Mouse (Mus musculus): ENCODE results near the gene 9230113P08Rik. TPM values are rescaled to one million over a fixed set of nuclear protein-coding genes. Genes with fewer than 3 reads are reported as not detected.
"Not testable (repeated sequence)": the region's sequence is repeated elsewhere in the genome, so short reads cannot be mapped to it uniquely, and the experiment has no call there.

Gene 9230113P08Rik
- total RNA-seq (2021) = not detected
- long read RNA-seq, experiment 1 = 0 reads
- long read RNA-seq, experiment 2 = 0 reads

DNA sequence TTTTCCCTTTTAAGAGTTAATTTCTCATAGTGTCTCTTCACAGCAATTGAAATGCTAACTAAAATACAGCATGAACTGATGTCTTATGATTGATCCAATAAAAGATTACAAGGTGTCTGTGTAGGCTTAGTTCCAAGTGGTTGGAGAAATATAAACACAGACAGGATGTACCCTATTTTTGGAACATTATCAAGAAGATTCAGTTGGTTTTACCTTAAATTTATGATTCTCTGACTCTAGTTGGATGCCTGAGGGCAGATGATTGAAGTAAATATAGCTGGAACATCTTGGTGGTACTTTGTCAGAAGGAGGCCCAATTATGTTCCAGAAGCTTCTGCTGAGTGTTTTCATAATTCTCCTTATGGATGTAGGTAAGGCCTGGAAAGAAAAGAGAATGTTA lies at the start of gene 9230113P08Rik:
9230113P08Rik (plus strand) TSS at position 301 of the 400 bp plus-strand sequence.
- intact Hi-C loops (cut with DNase I; ENCODE audit: low total_unique reads); DNase-seq: not testable (repeated sequence)

DNA sequence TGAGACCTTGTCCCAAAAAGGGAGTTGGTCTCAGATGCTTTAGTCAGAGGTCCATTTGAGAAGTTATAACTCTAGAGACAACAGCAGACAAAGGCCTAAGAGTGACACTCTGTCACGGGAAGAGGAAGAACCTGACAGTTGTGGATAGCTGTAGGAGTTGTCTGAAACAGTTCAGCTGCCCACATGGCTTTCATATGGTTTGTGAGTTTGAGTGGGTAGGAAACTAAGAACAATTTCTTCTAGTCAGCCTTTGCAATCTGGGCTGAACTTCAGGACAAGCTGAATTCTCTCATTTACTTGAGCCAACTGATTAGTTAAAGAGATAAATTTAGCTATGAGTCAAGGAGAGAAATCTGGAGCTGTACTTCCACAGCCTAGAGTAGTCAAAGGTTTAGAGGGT lies 15.1 kb upstream of the 9230113P08Rik start:
- intact Hi-C loops (cut with DNase I; ENCODE audit: low total_unique reads); DNase-seq: not testable (repeated sequence)

DNA sequence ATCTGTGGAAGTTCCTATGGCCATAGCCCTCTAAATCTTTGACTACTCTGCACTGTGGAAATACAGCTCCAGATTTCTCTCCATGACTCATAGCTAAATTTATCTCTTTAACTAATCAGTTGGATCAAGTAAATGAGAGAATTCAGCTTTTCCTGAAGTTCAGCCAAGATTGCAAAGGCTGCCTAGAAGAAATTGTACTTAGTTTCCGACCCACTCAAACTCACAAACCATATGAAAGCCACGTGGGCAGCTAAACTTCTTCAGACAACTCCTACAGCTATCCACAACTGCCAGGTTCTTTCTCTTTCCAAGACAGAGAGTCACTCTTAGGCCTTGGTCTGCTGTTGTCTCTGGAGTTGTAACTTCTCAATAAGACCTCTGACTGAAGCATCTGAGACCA lies 3.7 kb upstream of the 9230113P08Rik start:
- intact Hi-C loops (cut with DNase I; ENCODE audit: low total_unique reads) = no loop called here
- DNase-seq = no peak

DNA sequence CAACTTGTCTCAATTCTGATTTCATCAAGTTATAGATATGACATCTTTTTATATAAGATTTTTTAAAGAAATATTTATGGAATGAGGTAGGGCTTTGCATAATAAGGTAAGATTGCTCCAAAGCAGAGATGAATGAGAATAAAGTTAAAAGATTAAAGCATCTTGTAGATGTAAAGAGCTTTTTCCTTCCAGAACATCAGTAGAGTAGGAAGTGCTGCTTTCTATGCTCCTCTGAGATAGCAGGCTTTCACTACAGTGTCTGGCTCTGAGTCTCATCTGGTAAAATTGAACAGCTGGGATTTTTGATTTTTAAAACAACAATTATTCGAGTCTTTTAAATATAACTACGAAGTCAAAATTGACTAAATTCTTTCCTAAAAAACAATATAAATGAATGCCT lies 22.6 kb downstream of the 9230113P08Rik start:
- intact Hi-C loops (cut with DNase I; ENCODE audit: low total_unique reads) = no loop called here
- DNase-seq = no peak

Other genes with a start within 250 kb of the 9230113P08Rik start
- not detected for gene Pate1, start 221.0 kb upstream of the 9230113P08Rik start, total RNA-seq (2021)
- gene Gm17677, start 167.4 kb upstream of the 9230113P08Rik start, total RNA-seq (2021) = not detected
- gene Gm17727, start 130.3 kb upstream of the 9230113P08Rik start, total RNA-seq (2021) = not detected
- gene Gm27235, start 118.3 kb upstream of the 9230113P08Rik start, total RNA-seq (2021) = not detected
- gene D730048I06Rik, start 118.3 kb upstream of the 9230113P08Rik start, total RNA-seq (2021) = not detected
- gene 9230110F15Rik, start 64.3 kb upstream of the 9230113P08Rik start, total RNA-seq (2021) = not detected
- not detected for gene Gm5916, start 220.4 kb downstream of the 9230113P08Rik start, total RNA-seq (2021)

Data from gastrocnemius, postnatal 14 days (tissue).